Mouse (Mus musculus) activated CD4-positive, CD25-positive, alpha-beta regulatory T cell, adult 9 weeks (primary cell): ENCODE measurements around the gene Prps1l1. TPM values are rescaled to one million over a fixed set of nuclear protein-coding genes. Genes with fewer than 3 reads are reported as not detected.

Experiments used
- polyA plus RNA-seq: library from polyadenylated mRNA; unstranded; fragments of 100-300 nt; shearing (Covaris generic); gene quantifications from one replicate; pipeline ENCODE4 v1.2.1, GENCODE M21; 2017

Prps1l1 gene
- polyA plus RNA-seq: 1.1 TPM

GRCm38 (mm10) chr12:34984461-34984860, at the start of gene Prps1l1:
TSS of gene Prps1l1 (plus strand) at chr12:34984761.

Other genes with a start within 250 kb of the Prps1l1 start
- 6.3 TPM for gene Hdac9, start 67.7 kb upstream of the Prps1l1 start, polyA plus RNA-seq
- 49.7 TPM for gene Snx13, start 62.4 kb downstream of the Prps1l1 start, polyA plus RNA-seq